Mouse (Mus musculus): Measurements from ENCODE around the gene Nkd1.

GRCm38 (mm10) chr8:88537998-88538975 lies 17.1 kb downstream of the Nkd1 start:
- no peak for TF ChIP-seq CTCF (IDR thresholded peaks at IDR 0.05; ENCODE audit: low read depth, low read length)
- TF ChIP-seq POLR2A (IDR thresholded peaks at IDR 0.05; ENCODE audit: insufficient read depth, low read length) = no peak
- no peak for TF ChIP-seq EP300 (IDR thresholded peaks at IDR 0.05; ENCODE audit: insufficient read depth, low read depth, low read length)
